Mouse (Mus musculus): ENCODE results near the gene Ccdc102a.

The Ccdc102a gene

DNA sequence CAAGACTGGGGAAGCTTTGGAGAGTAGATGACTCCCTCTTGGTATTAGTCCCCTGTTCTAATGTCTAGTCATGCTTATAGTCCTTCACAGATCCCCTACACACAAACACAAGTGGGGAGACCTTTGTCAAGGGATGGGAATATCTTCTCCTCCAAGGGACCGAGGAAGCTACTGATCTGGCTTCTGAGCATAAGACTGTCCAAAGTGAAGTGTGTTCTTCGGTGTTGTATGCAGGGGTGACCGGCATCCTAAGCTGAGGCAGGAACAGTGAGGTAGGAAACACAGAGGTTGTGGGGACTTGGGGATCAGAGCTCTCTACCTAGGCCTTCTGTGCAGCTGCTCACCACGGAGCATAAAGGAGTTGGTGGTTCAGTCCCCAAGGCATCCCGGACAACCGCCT, 4.3 kb upstream of the Ccdc102a start:
- DNase-seq (ENCODE audit: low read depth), result no peak

DNA sequence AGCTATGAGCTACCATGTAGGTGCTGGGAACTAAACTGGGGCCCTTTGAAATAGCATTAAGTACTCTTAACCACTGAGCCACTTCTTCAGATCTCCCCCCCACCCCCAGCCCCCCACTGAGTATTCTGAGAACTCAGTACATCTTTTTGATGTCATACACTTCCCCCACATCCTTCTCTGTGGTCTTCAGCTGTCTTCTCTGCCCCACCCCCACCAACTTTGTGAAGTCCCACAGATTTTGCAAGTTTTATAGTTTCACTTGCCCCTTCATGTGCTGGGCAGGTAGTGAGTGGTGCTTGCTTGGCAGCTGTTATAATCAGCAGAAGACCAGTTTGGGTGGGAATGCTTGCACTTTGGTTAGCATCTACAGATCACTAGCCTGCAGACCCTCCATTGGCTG, 1.4 kb upstream of the Ccdc102a start:
- DNase-seq (ENCODE audit: low read depth), result no peak

DNA sequence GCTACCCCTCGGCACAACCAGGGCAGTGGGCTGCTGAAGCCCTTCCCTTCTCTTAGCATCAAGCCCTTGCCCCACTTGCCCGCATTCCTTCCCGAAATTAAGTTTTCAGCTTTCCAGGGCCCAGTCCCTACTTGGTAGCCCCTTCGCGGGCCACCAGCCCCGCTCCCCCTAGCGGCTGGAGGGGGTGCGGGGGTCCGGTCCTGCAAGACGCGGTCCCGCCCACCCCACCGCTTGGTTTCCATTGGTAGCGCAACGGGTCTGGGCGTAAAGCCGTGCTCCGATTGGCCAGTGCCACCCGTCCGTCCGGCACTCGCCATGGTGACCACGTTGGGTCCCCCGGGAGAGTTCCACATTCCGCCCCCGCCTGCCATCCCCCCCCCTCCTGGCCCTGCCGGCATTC, 546 bp downstream of the Ccdc102a start:
- peak; percentile 80 for DNase-seq (ENCODE audit: low read depth)

DNA sequence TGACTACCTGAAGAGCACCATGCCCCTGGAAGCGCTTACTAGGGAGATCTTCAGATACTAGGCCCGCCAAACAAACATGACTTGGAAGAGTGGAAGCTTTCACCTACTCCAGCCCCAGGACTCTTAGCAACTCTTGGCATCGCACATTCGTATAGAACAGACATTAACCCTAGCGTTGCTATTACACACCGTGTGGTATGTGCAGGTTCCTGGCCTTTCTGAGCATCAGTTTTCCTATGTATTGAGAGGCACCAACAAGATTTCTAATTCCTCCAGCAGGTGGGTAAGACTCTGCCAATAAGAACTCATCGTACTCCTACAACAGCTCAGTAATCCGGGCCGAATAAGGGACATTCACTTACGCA, 956 bp downstream of the Ccdc102a start:
- no peak for DNase-seq (ENCODE audit: low read depth)

DNA sequence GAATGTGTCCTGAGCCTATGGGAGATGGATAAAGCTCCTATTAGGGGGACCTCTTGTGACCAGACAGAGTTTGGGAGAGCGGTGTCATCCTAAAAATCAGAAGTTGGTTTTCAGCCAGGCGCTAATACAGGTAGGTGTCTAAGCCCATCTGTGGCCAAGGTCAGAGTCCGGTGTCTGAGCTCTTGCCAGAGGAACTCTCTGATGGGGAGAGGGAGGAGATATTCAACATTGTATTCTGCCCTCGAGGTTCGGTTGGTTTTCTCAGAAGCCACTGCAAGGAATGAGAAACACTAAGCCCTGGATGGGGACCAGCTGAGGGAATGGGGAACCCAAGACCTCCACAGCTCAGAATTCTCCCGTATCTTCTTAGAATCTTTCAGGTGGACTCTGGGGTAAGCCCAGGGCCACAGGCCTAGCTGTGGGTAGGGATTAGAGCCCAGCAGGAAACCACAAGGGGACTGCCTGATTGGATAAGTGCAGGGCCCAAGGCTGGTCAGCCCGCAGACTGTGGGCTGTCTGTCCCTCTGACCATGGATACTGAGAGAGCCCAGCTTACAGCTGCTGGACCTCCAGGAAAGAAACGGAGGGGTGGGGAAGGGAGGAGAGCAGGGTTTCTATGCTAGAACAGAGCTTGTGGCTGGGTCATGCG, 1.5 kb downstream of the Ccdc102a start:
- DNase-seq (ENCODE audit: low read depth), result peak; percentile 86

DNA sequence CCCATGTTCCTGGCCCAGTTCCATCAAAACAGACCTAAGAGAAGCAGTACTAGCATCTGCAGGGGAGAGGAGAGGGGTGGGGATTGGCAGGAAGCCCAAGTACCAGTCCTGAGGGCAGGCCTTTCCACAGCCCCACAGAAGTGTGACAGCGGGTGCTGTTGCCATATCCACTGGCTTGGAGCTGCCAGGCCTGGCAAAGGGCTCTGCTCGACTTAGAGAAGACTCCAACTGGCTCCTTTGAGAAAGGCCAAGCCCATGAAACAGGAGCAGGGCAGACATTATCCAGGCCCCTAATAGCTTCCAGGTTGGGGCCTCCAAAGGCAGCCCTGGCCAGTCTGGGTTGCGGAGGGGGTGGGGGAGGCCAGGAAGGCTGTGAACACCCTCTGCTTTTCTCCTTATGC, 3.2 kb downstream of the Ccdc102a start:
- peak; percentile 61 for DNase-seq (ENCODE audit: low read depth)

DNA sequence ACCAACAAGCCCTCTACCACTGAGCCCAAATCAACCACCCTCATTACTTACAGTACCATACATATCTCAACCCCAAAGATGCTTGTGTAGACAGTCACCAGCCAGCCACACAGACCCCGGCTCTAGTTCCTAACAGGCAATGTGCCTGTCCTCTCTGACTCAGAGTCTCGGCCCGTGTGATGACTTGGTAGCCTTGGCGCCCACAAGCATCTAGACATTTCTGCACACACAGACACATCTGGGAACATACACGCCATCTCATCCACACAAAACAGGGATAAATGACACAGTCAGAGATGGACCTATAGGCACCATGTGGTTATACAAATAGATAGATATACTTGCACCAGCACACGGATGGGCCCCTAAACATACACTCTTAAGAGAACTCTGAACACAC, 3.6 kb downstream of the Ccdc102a start:
- DNase-seq (ENCODE audit: low read depth), result no peak

DNA sequence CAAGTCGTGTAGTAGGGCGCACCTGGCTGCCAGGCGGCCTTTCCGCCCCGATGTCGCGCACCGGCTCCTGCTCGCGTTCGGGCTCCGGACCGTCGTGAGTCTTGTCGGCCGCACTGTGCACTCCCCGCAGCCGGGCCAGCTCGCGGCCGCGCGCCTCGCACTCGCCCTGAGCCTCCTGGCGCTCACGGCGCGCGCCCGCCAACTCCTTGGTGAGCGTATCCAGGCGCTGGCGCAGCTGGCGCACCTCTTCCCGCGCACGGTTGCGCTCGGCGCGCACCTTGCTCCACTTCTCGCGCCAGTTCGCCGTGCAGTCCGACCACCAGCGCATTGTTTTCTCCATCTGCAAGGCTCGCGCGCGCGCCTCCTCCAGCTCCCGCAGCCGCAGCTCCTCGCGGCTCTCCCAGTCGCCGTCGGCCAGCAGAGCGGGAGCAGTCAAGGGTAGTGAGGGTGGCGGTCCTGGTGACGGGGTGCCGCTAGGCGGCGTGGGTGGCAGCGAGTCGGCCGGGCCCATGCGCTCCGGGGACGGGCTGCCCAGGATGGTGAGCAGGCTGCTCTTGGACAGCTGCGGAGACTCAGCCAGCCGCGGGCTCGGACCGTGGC, 4.7 kb downstream of the Ccdc102a start:
- DNase-seq (ENCODE audit: low read depth), result no peak

DNA sequence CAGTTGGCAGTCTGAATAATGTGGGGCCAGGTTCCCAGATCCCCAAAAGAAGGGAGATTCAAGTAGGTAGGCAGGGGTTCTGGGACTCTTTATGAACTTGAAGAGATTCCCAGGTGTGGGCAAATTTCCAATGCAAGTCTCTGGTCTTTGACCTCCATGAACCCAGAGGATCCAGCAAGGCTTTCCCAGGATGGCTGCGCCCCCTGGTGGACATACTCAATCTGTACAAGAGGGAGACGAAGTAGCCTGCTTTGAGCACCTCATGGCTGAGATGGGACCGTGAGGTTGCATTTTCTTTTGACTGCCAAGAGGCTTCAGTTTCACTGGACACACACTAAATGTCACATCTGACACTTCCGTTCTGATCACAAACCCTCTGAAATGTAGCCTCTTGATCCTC, 9.1 kb downstream of the Ccdc102a start:
- peak; percentile 86 for DNase-seq (ENCODE audit: low read depth)

DNA sequence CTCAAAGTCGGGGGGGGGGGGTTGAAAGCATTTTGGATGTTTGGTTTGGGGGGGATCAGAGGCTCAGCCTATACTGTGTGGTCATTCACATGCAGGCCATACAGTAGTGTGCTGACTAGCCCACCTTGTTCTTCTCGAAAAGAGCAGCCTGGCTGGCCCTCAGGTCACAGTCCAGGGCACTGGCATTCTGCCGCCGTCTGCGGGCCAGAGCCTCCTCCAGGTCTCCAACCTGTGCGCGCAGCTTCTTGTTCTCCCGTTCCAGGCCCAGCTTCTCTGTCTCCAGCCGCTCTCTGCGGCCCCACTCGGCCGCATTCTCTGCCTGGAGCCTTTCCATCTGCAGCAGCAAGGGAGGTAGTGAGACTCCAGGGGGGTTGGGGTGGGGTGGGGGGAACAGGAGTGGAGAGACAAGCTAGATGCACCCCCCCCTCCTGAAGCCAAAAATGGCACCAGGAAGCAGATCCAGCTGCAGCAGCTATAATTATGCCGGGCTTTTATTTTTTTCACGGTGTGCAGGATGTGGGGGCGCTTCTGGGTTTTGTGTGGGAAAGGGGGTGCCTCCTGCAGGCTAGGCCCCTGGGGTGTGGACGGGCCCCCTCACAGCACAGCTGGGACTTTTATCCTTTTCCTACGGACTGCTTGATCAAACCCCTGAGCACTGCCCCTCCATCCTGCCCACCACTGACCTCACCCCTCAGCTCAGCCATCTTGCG, 10.2 kb downstream of the Ccdc102a start:
- no peak for DNase-seq (ENCODE audit: low read depth)

DNA sequence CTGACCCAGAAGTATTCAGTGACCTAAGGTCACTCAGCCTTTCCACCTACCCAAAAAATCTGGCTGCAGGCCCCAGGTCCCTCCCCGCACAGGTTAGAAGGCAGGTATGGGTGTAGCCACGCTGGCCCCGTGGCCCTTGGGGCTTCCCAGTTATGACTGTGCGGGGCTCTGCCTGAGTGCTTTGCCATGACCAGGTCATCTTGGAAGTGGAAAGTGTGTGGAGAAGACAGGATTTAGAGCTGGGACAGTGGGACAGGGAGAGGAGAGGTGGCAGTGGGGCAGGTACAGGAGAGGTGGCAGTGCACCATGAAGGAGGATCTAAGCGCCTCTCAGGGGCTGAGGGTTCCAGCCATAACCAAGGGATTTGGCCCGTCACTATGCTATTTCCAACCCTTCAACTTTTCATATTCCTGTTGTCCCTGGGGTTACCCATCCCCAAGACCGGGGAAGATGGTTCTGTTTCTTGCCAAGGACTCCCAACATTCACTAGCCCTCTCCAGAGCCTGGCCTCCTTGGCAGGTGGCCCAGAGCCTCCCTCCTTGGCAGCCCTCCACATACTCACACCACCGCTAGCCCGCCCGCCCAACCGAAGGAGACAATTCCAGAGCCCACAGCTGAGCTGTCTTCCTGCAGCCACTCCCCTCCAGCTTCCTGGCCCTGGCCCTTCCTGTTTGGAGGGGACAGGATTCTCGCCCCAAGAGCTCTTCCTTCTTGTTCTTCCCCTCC, 13.3 kb downstream of the Ccdc102a start:
- DNase-seq (ENCODE audit: low read depth), result peak; percentile 68

DNA sequence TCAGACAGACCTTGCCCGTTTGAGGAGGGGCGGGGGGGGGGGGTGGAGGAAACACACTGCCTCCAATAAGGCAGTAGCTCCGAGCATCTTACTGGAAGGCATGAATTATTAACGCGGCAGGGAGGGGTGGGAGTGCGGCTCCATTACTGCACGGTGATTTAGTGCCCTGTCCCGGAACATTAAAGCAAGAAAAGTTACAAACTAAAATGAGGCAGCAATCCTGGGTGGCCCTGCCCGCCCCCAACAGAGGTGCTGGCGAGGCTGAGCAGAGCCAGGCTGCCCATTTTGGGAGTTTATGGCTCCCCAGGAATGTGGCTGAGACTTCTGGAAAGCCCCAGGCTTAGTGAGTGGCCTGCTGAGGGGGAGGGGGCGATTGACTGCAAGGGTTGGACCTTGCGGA, 14.2 kb downstream of the Ccdc102a start:
- DNase-seq (ENCODE audit: low read depth), result no peak

DNA sequence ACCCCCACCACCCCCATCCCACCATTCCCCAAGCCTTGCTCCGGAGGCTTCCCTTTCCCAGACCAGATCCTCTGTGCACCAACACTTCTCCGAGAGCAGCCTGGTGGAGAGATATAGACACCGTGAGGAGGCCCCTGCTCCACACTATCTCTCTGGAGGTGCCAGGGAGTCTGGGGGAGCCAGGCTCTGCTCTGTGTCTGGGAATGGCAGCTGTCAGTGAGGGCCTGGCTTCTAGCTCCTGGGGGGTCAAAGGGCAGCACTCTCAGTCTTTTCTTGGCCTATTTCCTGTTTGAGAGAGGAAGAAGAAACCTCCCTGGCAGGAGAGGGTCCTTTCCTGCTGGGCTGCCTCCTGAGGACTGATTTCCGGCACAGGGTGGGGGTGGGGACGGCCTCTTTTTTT, 16.9 kb downstream of the Ccdc102a start:
- DNase-seq (ENCODE audit: low read depth), result no peak

DNA sequence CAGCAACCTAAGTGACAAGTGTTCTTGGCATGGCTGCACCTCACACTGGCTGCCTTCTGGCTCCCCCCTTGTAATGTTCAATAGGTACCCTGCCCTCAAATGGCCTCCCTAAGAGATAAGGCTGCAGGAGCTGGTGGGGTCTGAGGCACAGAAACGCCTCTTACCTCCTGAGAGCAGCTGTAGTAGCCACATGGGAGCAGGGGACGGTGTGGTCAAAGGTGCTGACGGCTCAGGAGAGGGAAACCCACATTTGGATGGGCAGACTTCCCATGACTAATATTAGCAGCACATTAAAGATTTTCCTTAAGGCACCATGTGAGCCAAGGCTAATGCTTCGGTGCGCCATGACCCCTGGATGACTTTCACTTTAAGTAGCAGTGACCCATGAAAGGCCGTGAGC, 17.3 kb downstream of the Ccdc102a start:
- DNase-seq (ENCODE audit: low read depth), result no peak

DNA sequence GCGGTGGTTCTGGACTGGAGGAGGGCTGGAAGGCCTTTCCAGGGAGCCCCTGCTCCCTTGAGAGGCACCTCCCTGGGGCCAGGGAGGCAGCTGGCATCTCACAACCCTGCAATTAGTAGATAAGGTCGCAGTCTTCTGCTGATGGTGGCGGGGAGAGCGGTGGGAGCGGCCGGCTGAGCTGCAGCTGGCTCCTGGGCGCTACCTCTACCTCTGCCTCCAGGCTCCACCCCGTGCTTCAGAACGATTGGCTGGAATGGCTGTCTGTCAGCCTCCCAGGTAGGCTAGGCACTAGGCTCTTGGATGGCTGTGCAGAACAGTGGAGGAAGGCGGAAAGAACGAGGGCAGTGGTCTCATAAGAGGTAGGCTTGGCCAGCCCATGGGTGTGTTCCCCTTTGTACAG, 18.6 kb downstream of the Ccdc102a start:
- no peak for DNase-seq (ENCODE audit: low read depth)

DNA sequence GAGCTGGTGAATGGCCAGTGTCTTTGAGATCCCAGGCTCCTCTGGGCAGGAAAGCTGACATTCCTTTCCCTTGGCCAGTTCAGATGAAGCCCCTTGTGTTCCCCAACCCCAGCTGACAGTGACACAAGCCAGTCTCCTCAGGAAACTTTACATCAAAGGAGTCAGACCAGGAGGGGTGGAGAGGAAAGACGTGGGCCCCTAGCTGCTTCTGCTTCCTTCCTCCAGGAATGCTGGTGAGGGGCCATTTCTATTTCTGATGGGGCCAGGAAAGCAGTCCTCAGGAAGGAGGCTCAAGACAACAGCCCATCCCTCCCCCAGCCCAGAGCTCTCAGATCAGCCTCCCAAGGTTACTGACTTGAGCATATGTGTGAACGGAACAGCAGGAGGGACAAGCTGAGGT, 25.0 kb downstream of the Ccdc102a start:
- DNase-seq (ENCODE audit: low read depth), result no peak

DNA sequence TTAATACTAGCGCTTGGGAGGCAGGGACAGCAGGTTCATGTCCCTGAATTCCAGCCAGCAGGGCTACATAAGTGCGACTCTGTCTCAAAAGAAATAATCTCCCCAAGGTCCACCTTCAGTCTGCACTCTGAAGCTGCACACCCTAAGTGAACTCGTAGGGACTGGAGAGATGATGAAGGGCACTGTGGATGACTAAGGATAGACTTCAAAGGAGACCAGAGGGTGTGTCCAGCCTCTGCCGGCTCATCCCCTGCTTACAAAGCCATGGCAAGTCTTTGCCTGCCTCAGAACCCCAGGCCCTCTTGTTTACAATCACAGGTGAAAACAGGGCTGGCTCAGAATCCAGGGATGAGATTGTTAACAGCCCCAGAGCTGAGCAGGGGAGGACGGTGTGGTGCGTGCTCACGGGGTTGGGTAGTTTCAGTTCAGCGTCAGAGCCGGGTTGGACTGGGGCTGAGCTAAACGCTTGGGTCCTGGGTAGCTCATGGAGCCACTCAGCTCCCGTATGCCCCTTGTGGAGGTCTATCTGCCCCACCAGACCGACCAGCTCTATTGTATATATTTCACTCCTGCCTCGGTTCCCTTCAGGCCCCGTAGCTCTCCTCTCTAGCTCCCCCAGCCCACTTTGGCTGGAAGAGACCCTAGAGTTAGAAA, 29.4 kb downstream of the Ccdc102a start:
- no peak for DNase-seq (ENCODE audit: low read depth)

DNA sequence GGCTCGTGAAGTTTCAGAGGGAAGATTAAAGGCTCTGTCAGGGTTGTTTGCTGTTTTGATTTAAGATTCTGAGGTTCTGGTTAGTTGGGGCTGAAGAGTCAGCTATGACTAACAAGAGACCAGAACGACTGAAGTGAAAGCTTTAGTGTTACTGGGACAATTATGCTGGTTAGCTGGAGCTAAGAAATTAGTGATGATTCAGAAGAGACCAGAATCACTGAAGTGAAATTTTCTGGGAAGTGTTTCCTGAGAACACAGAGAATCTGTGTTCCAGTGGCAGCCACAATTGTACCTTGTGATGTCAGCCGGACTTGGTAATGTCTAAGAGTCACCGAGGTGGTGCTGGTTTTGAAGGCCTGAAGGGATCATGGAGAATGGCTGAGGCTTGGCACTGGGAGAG, 37.2 kb downstream of the Ccdc102a start:
- no peak for DNase-seq (ENCODE audit: low read depth)

DNA sequence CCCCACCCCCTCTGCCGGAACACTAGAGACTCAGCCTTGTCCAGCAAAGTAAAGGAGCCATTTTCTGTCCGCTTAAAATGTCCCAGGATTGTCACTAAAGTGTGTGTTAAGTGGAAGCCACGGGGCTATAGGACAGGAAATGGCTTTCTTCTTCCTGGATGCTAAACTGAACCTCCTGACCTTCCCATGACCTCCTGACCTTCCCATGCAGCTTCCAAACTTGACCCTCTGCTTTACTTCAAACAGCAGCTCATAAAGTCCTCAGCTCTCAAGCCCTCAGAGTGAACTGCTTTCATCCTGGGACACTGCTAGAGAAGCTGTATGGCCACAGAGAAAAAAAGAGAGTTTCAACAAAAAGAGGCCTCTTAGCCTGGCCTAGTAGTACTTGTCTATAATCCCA, 41.1 kb downstream of the Ccdc102a start:
- DNase-seq (ENCODE audit: low read depth), result no peak

DNA sequence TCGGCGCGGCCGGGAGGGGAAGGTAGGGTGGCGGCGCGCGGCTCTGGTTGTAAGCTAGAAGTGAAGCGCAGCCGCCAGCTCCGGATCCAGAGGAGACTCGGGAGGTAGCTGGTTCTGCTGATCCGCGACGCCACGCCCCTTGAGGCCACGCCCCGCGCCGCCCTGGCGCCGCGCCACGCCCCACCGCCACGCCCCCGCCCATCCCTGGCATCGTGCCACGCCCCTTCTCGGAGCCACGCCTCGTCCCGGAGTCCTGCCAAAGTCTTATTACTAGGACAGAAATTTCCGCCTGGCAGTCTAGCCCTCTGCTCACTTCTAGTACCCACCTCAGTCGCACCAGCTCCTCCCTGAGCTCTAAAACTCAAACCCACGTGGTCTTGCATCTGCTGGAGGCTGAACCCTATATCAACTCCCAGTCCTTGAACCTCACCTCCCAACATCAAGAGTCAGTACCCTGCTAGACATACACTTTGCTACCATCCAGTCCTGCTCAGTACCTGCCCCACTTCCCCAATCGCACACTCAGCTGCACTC, 41.6 kb downstream of the Ccdc102a start, which contains the start of gene Dok4:
Gene Dok4, minus strand, starts transcription at position 134 of the 534 bp plus-strand sequence.
- DNase-seq (ENCODE audit: low read depth), result peak; percentile 87

DNA sequence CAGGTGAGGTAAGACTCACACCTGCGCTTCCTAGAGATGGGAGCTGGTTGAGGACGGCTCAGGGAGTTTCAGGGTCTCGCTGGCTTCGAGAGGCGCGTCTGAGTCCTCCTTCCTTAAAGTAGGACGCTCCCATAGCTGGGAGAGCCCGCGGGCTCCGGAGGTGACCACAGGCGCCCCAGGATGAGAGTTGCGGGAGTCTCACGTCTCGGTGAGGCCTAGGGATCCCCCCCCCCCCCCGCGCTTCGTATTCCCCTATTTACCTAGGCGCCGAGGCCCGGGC, 42.1 kb downstream of the Ccdc102a start:
- no peak for DNase-seq (ENCODE audit: low read depth)

DNA sequence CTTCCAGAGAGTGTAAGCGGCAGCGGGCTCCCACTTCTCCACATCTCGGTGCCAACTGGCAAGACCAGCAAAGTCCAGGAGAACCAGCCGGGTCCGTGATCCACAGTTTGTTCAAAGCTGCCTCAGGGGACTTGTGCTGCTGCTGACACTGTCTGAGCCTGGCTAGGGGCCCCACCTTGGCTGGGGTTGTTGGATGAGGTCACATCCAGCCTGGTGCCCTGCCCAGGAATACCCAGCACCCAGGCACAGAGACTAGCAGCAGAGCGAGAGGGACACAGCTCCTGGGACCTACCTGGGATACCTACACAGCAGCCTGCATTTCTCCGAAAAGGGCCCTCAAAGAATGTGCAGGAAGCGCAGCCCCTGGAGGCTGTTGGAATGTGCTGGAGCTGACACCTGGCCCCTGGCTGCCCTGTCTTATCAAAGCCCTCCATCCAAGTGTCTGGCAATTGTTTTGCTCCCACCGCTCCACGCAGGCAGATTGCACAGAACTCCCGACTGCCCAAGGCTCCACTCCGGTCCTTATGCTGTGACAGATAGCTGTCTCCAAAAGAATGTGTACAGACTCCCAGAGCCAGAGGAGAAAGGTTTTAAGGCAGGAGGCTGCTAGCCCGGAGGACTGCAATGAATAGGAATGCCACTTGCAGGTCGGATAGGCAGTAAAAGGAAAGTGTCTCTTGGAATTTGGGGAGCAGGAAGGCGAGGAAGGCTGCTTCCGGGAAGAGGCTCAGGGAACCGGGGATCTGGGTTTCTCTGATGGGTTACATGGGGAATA, 42.6 kb downstream of the Ccdc102a start:
- no peak for DNase-seq (ENCODE audit: low read depth)

Measured in 416B (cell line).